Mouse (Mus musculus) urinary bladder, postnatal 10 days (tissue): ENCODE measurements around the gene Pgm5.

Source experiments
- DNase-seq: peaks from one replicate; pipeline ENCODE4 v3.0.0; 2022; ENCODE audit warnings: low spot score

The Pgm5 gene

GRCm38 (mm10) chr19:24770345-24770744 lies 91.3 kb downstream of the Pgm5 start:
- DNase-seq = peak; percentile 20

DNA sequence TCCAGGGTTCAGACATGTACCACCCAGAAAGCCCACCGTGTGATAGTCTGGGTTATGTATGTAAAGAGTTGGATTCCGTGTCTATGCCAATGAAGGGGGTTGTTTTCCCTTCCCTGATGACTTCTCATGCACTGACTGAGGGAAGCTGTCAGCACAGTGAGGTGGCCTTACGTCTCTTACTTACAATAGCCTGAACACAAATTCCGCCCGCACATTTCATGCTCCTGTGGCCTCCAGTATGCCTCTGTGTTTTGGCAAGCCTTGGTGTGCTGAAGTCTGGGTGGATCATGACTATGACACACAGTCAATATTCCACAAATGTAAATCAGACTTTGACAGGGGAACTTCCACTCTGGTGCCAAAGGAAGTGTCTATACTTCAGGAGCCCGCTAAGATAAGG lies 94.3 kb downstream of the Pgm5 start:
- no peak for DNase-seq

- peak; percentile 20 for DNase-seq
Measured at GRCm38 (mm10) chr19:24762473-24763149, 99.0 kb downstream of the Pgm5 start.

DNA sequence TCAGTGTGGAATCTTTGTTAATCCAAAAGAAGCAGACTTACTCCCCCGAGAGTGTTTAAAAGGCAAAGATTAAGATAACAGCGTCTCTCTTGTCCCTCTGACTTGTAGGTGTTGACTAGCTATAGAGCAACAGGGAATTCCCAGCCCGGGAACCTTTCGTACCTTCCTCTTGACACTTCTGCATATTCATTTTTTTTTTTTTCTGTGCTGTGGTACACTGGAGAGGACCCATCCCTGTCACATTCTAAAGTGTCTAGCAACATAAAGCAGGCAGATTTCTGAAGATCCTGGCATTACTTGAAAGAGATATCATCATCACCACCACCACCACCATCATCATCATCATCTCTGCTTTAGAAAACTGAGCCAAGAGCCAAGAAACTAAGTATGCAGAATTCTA lies 105.0 kb downstream of the Pgm5 start:
- DNase-seq = no peak

- DNase-seq = no peak
Measured at GRCm38 (mm10) chr19:24754440-24754785, 107.2 kb downstream of the Pgm5 start.

DNA sequence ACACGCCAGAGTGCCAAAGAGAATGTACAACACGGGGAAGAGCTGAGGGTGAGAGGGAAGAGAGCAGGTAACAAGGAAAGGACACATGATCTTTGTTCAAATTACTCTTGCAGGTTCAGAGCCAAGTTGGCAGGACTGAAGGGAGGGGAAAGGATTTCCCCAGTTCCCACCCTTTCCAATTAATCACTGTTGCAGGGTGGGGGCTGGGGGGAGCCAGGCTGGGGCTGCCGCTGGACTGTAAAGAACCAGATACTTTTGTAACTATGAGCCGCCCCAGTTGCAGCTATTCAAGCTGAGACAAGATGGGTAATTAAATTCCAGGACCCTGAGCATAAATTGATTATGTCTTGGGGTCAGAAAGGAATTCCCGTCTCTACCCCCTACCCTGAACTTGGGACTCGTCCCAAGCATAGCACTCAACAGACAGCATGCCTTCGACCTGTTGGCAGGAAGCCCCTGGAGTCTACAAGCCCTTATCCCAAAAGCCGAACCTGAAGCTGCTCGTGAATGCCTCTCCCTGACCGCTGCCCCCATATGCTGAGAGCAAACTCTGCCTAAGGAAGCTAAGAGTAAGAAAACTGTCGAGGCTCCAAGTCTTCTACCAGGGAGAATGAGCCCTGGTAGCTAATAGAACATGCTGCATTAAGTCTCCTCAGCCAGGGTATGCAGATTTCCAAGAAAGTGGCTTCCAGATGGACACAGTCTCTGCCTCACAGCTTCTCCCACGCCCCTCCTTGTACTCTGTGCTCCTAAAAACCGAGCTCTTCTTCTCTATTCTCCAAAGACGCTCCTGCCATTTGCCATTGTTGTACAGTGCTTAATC lies 107.8 kb downstream of the Pgm5 start:
- DNase-seq = no peak

DNA sequence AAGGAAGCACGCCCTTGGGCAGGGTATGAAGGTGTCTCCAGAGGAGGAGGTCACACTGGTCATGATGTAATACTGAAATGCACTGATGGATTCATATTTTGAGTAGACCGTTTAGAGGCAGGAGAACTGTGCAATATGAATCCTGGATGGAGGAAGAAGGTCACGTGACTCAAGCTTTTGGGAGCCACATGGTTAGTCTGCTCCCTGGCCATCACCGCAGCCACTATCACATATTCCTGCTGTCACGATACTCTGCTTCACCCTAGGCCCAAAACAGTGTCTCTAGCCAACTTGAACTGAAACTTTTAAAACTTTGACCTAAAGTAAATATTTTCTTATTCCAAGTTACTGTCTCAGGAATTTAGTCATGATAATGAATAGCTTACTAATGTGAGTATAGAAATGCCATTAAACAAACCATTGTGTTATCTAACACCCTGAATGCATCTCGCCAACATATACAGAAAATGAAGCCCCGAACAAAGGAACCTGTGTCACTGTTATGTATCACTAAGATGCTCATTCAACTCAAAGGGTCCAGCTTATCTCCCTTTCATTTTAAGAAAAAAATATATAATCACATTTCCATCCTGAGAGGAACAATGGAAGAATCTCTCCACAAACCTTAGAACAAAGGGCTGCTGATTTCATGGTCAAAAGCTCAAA lies 108.6 kb downstream of the Pgm5 start:
- DNase-seq = no peak

- no peak for DNase-seq
Measured at GRCm38 (mm10) chr19:24746266-24746875, 115.3 kb downstream of the Pgm5 start.

GRCm38 (mm10) chr19:24742606-24743005 lies 119.0 kb downstream of the Pgm5 start:
- DNase-seq = no peak

DNA sequence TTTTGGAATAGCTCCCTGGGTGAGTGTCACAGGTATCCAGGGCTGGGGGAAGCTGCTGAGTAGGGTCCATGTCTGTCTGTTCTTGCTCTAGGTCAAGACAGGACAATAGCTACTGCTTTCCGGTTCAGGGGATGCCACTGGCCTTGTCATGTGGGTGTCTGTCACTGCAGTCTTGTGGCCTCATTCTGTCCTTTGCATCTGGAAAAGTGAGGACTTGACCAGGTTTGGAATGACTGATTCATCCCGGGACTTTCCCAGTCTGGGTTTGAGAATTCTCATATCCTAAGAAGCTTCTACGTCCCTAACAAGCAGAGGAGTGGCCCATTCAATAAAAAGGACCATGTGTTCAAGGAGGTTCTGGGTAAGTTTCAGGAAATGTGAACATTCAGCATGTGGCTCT lies 122.9 kb downstream of the Pgm5 start:
- DNase-seq = no peak

DNA sequence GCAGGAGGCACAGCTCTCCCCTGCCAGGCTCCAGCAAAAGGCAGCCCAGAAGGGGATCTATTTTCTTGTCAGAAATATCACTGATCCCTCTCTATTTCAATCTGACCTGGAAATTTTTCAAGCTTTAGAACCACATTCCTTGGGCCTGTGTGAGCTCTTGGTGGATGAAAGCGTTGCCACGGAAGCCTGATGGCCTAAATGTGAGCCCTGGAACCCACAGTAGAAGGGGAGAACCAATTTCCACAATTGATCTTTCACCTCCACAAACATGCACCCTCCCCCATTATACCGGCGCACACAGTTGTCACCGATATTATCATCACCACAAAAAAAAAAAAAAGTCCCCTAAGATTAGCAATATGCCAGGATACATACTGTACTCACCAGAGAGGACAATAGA lies 123.6 kb downstream of the Pgm5 start:
- DNase-seq = no peak

DNA sequence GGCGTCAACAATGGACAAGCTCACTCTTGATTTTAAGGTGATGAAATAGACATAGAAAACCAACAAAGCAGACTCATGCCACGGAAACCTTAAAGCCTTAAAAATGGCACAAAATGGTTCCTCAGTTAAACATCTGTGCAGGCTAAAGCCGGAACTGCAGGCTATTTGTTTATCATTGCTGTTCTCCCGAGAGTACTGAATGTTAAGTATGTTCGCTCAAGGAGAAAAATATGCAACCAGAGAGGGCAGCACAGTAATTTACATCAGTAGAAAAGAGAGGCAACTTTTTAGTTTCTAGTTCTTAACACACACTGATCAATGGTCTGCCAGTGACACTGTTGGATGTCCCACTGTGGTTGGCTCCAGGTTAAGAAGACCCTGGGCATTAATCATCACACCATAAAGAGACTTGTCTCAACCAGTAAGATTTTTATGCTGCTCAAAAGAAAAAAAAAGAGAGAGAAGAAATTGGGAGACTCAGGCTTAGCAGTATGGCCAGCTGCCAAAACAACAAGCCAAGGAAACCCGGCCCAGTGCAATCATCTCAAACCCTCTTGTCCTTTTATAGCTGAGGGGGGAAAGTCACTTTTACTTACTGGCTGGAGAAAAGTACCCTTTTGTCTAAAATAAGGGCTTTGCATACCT lies 126.0 kb downstream of the Pgm5 start:
- no peak for DNase-seq

- no peak for DNase-seq
Measured at GRCm38 (mm10) chr19:24730661-24731060, 131.0 kb downstream of the Pgm5 start.

DNA sequence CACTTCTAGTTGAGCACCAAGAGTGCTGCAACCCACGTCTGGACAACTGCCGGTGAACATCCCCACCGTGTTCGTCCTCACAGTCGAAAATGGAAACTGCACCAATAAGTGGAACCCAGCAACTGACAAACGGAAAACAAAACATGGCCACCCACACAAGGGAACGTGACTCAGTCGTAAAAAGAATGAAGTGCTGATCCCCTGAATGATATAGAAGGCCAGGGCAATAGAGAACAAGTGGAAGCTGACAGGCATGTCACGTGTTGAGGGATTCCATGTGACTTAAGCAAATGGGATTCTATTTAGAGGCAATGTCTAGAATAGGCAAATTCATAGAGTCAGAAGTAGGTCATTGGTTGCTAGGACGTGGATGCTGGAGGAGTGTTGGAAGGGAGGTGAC lies 137.3 kb downstream of the Pgm5 start:
- DNase-seq = no peak

DNA sequence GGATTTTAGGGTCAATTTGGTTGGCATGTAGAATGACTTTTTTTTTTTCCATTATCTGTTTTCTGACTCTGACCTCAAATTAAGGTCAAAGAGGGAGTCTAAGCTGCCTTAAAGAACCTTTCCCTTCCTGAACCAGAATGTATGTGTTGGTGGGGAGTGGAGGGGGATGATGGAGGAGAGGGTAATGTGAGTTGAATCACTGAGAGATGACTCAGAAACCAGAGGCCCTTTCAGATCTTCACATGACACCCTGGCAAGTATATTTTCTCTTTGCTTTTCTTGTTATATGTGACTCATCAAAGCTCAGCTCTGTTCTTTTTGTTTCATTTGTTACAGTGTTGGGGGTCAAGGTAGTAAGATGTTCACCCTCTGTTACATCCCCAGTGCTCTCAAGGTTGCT lies 141.2 kb downstream of the Pgm5 start:
- no peak for DNase-seq

DNA sequence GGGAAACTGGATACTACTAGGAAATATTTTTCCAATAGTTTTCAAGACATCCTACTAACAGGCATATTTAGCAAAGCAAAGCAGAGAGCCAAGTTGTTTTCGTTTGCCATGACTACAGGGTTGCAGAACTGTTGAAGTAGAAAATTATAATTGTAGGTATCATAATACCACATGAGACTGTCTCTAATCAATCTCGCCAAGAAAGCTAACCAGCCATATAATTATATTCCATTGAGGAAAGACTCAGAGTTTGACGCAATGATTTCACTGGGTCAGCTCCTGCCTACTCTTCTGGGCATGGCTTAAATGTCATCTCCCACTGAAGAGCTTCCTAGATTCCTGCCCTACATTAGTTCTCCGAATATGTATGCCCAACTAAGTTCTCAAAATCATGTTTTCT lies 142.2 kb downstream of the Pgm5 start:
- no peak for DNase-seq

- DNase-seq = no peak
Measured at GRCm38 (mm10) chr19:24718021-24718420, 143.6 kb downstream of the Pgm5 start.

GRCm38 (mm10) chr19:24716303-24717097 lies 145.2 kb downstream of the Pgm5 start:
- no peak for DNase-seq

GRCm38 (mm10) chr19:24708032-24708431 lies 153.6 kb downstream of the Pgm5 start:
- no peak for DNase-seq

GRCm38 (mm10) chr19:24707071-24707906 lies 154.4 kb downstream of the Pgm5 start:
- DNase-seq = no peak

DNA sequence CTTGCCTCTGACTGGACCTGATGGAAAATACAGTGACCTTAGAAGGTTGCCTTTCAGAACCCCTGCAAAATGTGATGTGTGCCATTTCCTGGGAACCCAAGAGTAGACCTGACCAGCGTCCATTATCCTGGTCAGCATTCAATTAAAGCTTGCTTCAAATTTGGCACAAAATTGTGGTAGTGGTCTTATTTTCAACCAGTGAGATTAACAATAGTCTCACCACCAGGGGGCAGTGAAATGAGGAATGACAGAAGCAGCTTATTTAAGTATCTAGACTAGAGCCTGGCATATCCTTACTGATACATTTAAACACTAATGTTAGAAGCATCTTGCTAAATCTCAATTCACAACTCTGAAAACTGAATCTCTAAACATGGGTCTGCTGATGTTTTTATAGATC lies 156.3 kb downstream of the Pgm5 start:
- DNase-seq = no peak
